Mouse (Mus musculus): ENCODE data around the gene Itga2.

Gene Itga2

GRCm38 (mm10) chr13:114931775-114932294 is at the start of gene Itga2:
Itga2 (minus strand) TSS chr13:114932100.
- no peak for DNase-seq (ENCODE audit: low spot score)

- no peak for DNase-seq (ENCODE audit: low spot score)
Observed at GRCm38 (mm10) chr13:114980831-114981419, 49.0 kb upstream of the Itga2 start.

GRCm38 (mm10) chr13:114974484-114975042 is 42.7 kb upstream of the Itga2 start:
- DNase-seq (ENCODE audit: low spot score), result no peak

- DNase-seq (ENCODE audit: low spot score), result no peak
Observed at GRCm38 (mm10) chr13:114971905-114972304, 40.0 kb upstream of the Itga2 start.

GRCm38 (mm10) chr13:114964233-114964632 is 32.3 kb upstream of the Itga2 start:
- peak; percentile 63 for DNase-seq (ENCODE audit: low spot score)

GRCm38 (mm10) chr13:114954516-114954915 is 22.6 kb upstream of the Itga2 start:
- DNase-seq (ENCODE audit: low spot score), result no peak

- no peak for DNase-seq (ENCODE audit: low spot score)
Observed at GRCm38 (mm10) chr13:114933541-114933940, 1.6 kb upstream of the Itga2 start.

GRCm38 (mm10) chr13:114930996-114931649 is 777 bp downstream of the Itga2 start:
- DNase-seq (ENCODE audit: low spot score), result no peak

GRCm38 (mm10) chr13:114924785-114925184 is 7.1 kb downstream of the Itga2 start:
- no peak for DNase-seq (ENCODE audit: low spot score)

- DNase-seq (ENCODE audit: low spot score), result no peak
Observed at GRCm38 (mm10) chr13:114923331-114923730, 8.6 kb downstream of the Itga2 start.

GRCm38 (mm10) chr13:114915767-114916166 is 16.1 kb downstream of the Itga2 start:
- DNase-seq (ENCODE audit: low spot score), result no peak

- DNase-seq (ENCODE audit: low spot score), result no peak
Observed at GRCm38 (mm10) chr13:114914963-114915362, 16.9 kb downstream of the Itga2 start.

GRCm38 (mm10) chr13:114914559-114914958 is 17.3 kb downstream of the Itga2 start:
- no peak for DNase-seq (ENCODE audit: low spot score)

- no peak for DNase-seq (ENCODE audit: low spot score)
Observed at GRCm38 (mm10) chr13:114910629-114911028, 21.3 kb downstream of the Itga2 start.

- no peak for DNase-seq (ENCODE audit: low spot score)
Observed at GRCm38 (mm10) chr13:114909514-114909913, 22.4 kb downstream of the Itga2 start.

- DNase-seq (ENCODE audit: low spot score), result no peak
Observed at GRCm38 (mm10) chr13:114907876-114908275, 24.0 kb downstream of the Itga2 start.

GRCm38 (mm10) chr13:114896751-114897386 is 35.0 kb downstream of the Itga2 start:
- DNase-seq (ENCODE audit: low spot score), result no peak

- DNase-seq (ENCODE audit: low spot score), result no peak
Observed at GRCm38 (mm10) chr13:114895896-114896295, 36.0 kb downstream of the Itga2 start.

- no peak for DNase-seq (ENCODE audit: low spot score)
Observed at GRCm38 (mm10) chr13:114894718-114895117, 37.2 kb downstream of the Itga2 start.

- DNase-seq (ENCODE audit: low spot score), result no peak
Observed at GRCm38 (mm10) chr13:114891655-114892054, 40.2 kb downstream of the Itga2 start.

- no peak for DNase-seq (ENCODE audit: low spot score)
Observed at GRCm38 (mm10) chr13:114887695-114888094, 44.2 kb downstream of the Itga2 start.

- no peak for DNase-seq (ENCODE audit: low spot score)
Observed at GRCm38 (mm10) chr13:114887293-114887692, 44.6 kb downstream of the Itga2 start.

- DNase-seq (ENCODE audit: low spot score), result no peak
Observed at GRCm38 (mm10) chr13:114885171-114885570, 46.7 kb downstream of the Itga2 start.

Measured in left cerebral cortex, adult 11 months (tissue).